Mouse (Mus musculus) cerebellum, postnatal 25 days (tissue): Measurements from ENCODE around the gene Sycp1.

Source experiments
- DNase-seq, 2 experiments: peaks; one replicate each; pipeline ENCODE4 v3.0.0; 2021; ENCODE audit warnings: mixed read lengths in 2 of 2

The Sycp1 gene

GRCm38 (mm10) chr3:102935451-102936354, at the start of gene Sycp1:
Gene Sycp1, minus strand, starts transcription at chr3:102936100.
- no peak for DNase-seq

GRCm38 (mm10) chr3:102980349-102980736, 44.4 kb upstream of the Sycp1 start:
- no peak for DNase-seq

GRCm38 (mm10) chr3:102979550-102980348, 43.8 kb upstream of the Sycp1 start:
- no peak for DNase-seq

- no peak for DNase-seq
Measured at GRCm38 (mm10) chr3:102976906-102977305, 41.0 kb upstream of the Sycp1 start.

- DNase-seq: no peak
Measured at GRCm38 (mm10) chr3:102970508-102970907, 34.6 kb upstream of the Sycp1 start.

- DNase-seq: no peak
Measured at GRCm38 (mm10) chr3:102970067-102970466, 34.2 kb upstream of the Sycp1 start.

GRCm38 (mm10) chr3:102964033-102964432, 28.1 kb upstream of the Sycp1 start, which contains the start of gene Nr1h5:
Gene Nr1h5, minus strand, starts transcription at chr3:102964133.
- DNase-seq: no peak

GRCm38 (mm10) chr3:102955596-102955995, 19.7 kb upstream of the Sycp1 start:
- DNase-seq: no peak

- no peak for DNase-seq
Measured at GRCm38 (mm10) chr3:102955143-102955542, 19.2 kb upstream of the Sycp1 start.

GRCm38 (mm10) chr3:102954476-102954875, 18.6 kb upstream of the Sycp1 start:
- DNase-seq: no peak

- no peak for DNase-seq
Measured at GRCm38 (mm10) chr3:102946861-102947260, 11.0 kb upstream of the Sycp1 start.

- no peak for DNase-seq
Measured at GRCm38 (mm10) chr3:102946312-102946711, 10.4 kb upstream of the Sycp1 start.

GRCm38 (mm10) chr3:102938100-102938499, 2.2 kb upstream of the Sycp1 start:
- DNase-seq: no peak

GRCm38 (mm10) chr3:102899136-102899535, 36.8 kb downstream of the Sycp1 start:
- no peak for DNase-seq

GRCm38 (mm10) chr3:102880529-102880928, 55.4 kb downstream of the Sycp1 start:
- DNase-seq: no peak

- no peak for DNase-seq
Measured at GRCm38 (mm10) chr3:102848661-102849060, 87.2 kb downstream of the Sycp1 start.

- no peak for DNase-seq
Measured at GRCm38 (mm10) chr3:102842386-102842785, 93.5 kb downstream of the Sycp1 start.

- peak; percentile 75 to 89 for DNase-seq
Measured at GRCm38 (mm10) chr3:102803937-102804336, 132.0 kb downstream of the Sycp1 start.

- no peak for DNase-seq
Measured at GRCm38 (mm10) chr3:102787369-102787768, 148.5 kb downstream of the Sycp1 start.

- no peak for DNase-seq
Measured at GRCm38 (mm10) chr3:102782618-102783017, 153.3 kb downstream of the Sycp1 start, which contains the start of gene Tshb. Gene Tshb, minus strand, starts transcription at chr3:102782718.

- DNase-seq: peak; percentile 56 to 72
Measured at GRCm38 (mm10) chr3:102773018-102773417, 162.9 kb downstream of the Sycp1 start.
